Mouse (Mus musculus): Measurements from ENCODE around the gene Atg13.

Gene Atg13

DNA sequence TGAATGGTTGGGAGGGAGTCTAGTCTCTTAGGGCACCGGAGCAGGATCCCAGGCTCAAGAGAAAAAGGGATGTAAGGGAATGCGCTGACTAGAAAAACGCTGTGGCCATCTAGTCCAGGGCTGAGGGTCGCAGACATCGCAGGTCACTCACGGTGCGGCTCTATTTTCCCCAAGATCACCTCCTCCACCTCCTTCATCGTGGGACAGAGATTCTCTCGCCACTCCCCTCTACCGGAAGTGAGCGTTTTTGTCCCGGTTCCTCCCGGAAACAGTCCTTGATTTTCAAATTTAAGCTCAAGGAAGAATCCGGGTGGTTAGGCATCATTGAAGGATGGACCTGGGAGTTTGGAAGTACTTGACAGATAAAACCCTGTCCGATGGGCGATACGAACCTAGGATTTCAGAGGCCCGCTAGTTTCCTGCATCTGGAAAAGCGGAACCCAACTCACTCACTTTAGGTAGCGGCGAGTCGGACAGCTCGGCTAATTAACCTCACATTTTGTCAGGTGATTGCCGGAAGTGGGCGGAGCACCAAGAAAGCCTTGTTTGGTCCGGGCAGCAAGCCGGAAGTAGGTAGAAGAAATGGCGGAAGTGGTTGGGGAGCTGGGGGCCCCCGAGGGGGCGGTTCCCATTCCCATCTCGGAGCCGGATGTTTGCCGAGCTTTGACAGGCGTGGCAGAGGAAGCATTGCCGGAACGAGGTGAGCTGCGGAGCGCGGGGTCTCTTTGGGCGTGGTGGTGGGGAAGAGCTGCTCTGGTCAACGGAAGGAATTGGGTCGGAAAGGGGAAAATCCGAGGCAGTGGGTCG is 60.6 kb downstream of the Atg13 start, which contains the start of the genes Zfp408 and Arhgap1:
Gene Zfp408, minus strand, starts transcription at position 239 of the 807 bp plus-strand sequence.
Gene Arhgap1, plus strand, starts transcription at position 308 of the 807 bp plus-strand sequence.
- in situ Hi-C loops (cut with MseI, MboI) = no loop called here

DNA sequence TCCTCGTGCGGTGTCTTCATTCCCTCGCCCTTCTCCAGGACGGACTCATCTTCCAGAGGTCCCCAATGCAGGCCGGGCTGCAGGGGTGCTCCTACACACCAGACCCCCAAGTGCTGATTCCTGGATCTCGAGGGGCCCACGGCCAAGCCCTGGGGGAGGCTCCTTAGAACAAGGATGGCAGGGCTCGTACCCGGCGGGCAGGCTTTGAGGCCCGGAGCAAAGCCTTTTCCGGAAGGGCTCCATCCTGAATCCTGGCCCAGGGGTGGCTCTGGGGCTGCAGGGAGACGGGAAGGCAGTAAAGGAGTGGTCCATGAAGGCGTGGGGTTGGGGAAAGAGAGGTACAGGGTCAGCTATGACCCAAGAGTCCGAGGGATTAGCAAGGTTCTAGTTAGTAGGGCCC is 61.2 kb downstream of the Atg13 start:
- in situ Hi-C loops (cut with MseI, MboI) = no loop called here

DNA sequence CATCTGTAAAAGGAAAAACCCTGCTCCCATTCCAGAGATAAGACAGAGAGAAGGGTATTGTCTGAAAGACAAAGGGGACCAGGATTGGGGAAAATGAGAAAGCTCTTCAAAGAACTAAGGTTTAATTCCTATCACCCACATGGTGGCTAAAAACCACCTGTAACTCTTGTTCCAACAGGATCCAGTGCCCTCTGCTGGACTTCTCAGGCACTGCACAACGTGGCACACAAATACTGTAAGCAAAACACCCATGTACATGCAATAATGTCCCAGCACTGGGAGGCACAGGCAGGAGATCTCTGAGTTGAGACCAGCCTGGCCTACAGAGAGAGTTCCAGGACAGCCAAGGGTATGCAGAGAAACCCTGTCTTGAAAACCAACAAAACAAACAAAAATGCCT is 63.6 kb downstream of the Atg13 start:
- in situ Hi-C loops (cut with MseI, MboI) = no loop called here

DNA sequence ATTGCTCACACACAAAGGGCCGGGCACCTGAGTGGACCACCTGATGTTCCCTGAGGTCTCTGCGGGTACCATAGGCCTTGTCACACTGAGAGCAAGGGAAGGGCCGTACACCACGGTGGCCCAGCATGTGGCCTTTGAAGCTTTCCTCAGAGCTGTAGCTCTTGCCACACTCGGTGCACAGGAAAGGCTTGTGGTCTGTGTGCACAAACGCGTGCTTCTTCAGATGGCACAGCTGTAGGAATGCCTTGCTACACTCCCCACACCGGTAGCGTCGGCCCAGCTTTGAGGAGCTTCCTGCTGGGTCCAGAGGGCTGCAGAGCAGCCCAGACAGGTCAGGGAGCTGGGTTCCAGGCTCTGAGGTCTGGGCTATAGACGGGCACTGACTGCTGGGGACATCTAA is 64.6 kb downstream of the Atg13 start:
- in situ Hi-C loops (cut with MseI, MboI) = no loop called here

DNA sequence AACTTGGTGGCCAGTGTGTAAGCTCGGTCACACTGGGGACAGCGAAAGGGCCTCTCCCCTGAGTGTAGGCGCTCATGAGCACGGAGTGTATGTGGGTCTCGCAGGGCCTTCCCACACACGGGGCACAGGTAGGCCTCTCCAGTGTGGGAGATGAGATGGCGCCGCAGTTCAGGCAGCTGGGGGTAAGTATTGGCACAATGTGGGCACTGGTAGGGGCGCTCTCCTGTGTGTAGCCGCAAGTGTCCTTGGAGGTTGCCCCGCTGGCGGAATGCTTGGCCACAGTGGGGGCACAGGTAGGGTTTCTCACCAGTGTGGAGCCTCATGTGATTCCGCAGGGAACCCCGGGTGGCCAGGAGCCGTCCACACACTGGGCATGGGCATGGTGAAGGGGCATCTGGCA is 65.0 kb downstream of the Atg13 start:
- in situ Hi-C loops (cut with MseI, MboI) = no loop called here

DNA sequence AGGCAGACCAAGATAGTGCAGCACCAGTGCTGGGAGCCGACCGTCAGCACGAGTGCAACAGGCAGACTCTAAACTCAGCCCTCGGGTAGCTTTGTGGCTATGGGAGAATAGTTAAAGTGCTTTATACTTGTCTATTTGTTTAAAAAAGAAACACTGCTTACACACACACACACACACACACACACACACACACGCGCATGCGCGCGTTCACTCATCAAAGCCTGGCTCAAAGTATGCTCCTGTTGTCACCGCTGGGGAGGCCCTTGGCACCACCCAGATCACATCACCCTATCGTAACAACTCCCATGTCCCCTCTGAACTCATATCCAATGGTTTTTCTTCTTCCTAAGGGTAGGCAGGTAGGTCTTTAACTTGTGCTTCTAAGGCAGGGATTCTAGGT is 66.4 kb downstream of the Atg13 start:
- in situ Hi-C loops (cut with MseI, MboI) = no loop called here

DNA sequence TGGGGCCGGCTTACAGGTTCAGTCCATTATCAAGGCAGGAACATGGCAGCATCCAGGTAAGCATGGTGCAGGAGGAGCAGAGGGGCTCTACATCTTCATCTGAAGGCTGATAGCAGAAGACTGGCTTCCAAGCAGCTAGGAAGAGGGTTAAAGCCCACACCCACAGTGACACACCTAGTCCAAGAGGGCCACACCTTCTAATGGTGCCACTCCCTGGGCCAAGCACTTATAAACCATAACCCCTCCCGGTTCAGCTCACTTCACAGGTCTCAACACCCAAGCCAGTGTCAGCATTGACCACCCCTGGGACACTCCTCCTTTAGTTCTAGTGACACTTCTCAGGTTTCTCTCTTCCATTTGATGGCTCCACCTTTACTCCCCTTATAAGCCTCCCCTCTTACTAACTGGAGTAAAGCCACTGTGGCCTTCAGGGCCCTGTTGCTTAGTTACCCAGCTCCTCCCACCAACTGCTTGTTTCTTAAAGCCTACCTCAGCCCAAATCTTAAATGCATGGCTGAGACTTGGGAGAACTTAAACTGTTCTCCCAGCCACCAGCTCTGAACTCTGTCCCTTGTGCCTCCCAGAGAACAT is 67.5 kb downstream of the Atg13 start:
- in situ Hi-C loops (cut with MseI, MboI) = no loop called here

DNA sequence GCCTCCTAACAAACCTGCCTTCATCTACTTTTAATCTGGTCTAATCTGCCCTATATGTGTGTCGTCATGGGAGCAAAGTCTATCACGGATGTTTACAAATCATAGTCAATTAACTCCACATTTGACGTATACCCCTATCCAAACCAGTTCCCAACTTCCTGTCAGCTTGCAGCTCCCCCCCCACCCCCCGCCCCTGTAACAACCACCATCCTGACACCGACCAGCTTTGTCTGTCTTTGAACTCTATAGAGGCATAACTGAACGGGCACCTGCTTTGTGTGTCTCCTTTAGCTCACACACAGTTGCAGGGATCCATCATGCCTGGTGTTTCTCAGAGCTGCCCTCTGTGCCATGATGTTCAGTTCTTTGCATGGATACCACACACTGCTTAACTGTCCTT is 71.4 kb downstream of the Atg13 start:
- in situ Hi-C loops (cut with MseI, MboI) = no loop called here

DNA sequence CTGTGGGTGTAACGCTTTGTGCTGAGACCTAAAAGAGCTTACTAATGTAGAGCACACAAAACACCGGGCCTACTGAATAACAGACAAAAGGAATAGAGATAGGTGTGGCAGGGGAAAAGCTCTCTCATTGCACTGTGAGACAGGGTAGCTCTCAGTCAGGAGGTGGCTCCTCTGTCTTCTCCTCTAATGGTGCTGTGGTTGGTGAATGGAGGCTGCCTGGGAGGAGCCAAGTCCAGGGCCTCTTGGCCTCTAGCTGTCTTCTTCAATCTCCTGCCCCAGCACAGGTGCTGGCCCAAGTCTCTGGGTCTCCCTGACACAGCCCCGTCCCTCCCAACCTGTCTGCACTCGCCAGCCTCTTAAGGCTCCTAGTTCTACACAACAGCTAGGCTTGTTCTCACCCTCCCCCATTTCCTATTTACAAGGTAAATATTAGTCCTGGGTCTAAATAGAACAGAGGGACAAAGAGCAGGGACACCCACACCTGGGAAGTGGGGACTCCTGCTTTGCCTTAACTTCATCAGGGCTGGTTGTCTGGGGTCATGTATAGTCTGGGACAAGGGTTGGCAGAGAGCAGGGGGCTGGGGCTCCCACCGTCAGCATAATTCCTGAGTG is 73.5 kb downstream of the Atg13 start:
- in situ Hi-C loops (cut with MseI, MboI) = no loop called here

DNA sequence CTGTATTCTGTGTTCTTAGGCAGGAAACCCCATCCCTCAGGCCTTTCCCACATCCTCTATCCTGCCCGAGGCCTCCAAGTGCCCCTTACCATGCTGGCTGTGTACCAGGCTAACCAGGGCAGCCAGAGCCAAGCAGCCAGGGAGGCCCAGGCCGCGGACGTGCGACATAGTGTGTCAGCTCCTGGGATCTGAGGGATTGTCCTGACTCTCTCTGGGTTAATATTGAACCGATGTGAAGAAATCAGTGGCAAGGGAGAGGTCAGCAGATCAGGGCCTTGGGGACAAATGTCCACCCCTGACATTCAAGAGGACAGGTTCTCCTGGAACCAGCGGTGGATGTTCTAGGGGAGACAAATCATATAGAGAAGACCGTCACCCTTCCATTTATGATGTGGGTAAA is 74.1 kb downstream of the Atg13 start, which contains the start of gene F2:
Gene F2, minus strand, starts transcription at position 186 of the 400 bp plus-strand sequence.
- in situ Hi-C loops (cut with MseI, MboI) = no loop called here

DNA sequence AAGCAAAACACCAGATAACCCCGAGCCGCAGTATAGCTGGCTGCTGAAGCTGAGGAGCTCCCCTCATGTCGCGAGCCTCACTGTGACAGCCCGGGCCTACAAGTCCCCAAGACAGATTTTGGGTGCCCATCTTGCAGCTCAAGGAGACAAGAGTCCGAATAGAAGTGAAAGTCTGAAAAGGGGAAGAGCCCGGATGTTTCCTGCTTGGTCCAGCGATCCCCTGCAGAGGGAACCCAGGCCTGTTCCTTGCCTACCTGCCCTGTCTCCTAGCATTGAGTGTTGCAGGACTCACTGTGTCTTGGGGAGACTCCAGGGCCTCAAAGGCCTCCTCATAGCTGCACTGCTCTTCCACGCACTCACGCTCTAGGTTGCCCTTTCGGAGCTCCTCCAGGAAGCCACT is 74.9 kb downstream of the Atg13 start:
- in situ Hi-C loops (cut with MseI, MboI) = no loop called here

DNA sequence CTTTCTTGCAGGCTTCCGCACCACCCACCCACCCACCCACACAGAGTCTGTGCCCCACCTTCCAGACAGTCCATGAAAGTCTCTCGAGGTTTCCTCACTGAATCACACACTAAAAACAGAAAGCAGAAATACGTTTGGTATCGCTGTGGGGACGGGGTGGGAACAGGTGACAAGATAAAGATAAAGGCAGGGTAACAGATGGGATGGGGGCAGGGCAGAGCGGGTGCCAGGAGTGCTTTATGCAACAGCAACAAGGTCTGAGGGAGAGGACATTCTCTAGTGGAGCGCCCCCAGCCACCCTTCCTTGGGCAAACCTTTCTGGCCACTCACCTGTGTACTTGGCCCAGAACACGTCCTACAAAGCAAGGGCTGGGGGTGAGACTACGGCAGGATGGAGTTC is 75.5 kb downstream of the Atg13 start:
- in situ Hi-C loops (cut with MseI, MboI) = no loop called here

DNA sequence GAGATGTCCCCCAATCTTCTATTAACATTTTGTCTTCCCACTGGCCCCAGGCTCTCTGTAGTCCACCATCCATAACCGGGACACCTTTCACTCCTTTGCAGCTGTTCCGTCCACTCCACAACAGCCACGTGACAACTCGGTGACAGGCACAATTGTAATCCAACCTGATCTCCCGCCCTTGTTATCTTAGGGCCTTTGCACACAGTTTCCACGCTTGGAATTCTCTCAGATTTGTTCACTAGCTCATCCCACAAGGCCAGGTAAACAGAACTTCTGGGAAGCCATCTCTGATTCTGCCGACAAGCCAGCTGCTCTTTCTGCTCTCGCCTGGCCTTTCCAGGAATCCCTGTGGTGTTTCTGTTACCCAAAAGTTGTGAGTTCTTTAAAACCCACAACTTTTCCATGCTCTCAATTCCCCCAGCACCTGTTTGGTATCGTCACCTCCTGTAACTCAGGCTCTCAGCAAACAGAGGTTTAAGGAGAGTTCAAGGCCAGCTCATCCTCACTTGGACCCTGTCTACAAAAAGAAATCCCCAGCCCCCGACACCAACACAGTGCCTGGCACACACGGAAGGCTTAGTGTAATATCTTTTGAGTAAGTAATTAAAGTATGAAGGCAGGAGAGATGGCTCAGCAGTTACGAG is 76.9 kb downstream of the Atg13 start:
- in situ Hi-C loops (cut with MseI, MboI) = no loop called here

DNA sequence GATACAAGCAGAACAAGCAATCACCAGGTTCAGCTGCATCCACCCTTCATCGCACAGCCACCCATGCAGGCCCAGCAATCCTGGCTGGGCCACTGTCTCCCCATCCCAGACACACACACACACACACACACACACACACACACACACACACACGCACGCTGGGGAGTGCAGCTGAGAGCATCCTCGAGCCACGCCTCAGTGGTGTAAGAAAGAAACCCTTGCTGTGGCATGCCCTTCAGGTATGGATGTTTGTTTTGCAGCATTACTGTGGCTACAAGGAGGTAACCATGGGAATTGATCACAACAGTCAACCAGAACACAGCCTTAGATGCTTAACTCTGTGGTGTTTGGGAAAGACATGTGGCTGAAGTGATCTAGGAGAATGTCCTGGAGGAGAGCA is 78.1 kb downstream of the Atg13 start:
- in situ Hi-C loops (cut with MseI, MboI) = no loop called here

DNA sequence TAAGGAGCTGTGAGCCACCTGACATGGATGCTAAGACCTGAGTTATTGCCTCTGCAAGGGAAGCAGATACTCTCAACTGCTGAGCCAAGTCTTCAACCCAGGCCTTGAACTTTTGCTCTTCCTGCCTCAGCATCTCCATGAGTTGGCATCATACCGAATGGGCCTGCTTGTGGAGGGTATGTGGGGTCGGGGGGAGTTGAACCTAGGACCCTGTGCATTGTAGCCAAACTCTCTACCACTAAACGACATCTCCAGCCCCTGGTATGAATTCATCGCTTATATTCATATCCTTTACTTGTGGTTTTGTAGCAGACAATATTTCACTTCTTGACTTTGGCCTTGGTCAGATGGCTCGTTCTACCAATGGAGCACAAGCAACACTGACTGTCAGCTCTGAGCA is 78.5 kb downstream of the Atg13 start:
- in situ Hi-C loops (cut with MseI, MboI) = no loop called here

DNA sequence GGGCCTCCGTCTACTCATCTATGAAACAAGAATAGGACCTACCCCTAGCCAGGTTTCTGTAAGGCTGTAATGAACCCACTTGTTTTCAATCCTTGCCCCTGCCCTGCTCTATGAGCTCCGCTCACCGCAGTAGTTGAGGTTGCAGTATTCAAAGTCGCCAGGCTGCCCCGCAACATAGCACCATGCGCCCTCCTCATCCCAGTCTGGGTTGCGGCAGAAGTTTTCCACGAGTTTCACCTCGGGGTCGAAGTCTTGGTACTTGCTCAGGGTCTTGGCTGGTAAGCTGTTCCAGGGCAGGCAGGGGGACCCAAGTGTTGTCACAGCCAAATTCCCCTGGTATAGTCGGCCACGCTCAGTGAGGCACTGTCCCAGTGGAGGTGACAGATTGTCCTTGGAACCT is 80.0 kb downstream of the Atg13 start:
- in situ Hi-C loops (cut with MseI, MboI) = no loop called here

DNA sequence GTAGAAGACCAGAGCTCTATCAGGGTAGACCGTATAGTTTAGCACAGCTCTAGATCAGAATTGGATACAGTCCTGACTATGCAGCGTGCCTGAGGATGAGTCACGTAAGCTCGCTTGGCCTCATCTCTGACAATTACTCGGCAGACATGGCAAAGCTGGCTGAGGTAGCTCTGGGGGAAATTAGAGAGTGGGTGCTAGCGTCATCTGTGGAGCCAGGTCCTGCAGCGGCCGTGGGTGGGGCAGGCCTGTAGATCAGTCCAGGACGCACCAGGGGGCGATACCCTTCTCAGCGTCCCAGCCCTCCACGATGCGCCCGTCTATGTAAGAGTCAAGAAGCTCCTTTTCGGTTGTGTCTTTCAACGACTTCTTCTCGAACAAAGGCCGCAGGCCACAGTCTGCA is 80.7 kb downstream of the Atg13 start:
- in situ Hi-C loops (cut with MseI, MboI) = no loop called here

DNA sequence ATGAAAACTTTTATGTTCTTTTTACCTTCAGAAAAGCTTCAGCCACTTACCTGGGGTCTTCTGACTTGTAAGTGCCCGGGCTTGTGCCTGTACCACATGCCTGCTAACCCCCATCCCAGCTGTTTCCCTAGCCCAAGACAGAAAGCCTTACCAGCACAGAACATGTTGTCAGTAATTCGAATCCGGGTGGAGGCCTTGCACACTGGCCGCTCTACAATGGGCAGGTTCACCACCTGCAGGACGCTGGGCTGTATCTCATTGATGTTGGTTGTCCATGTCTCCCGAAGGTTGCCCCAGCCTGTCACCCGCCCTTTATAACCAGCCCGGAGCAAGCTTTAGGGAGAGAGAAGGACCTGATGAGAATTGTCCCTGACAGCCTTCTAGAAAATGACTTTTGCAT is 82.2 kb downstream of the Atg13 start:
- in situ Hi-C loops (cut with MseI, MboI) = no loop called here

DNA sequence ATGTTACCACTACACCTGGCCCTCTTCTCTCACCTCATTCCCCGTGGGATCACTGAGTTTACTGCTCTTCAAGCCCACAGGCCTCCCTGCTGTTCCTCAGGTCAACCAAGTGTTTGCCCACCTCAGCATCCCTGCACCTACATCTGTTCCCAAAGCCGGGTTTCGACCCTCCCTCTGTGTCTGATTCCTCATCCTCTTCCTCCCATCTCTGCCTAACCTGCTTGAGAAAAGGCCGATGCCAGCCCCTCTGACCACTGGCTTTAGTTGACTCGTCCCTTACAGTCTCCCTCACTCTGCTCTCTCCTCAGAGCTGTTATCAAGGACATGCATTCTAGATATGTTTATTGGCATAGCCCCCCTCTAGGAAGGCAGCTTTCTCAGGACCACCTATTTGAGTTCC is 82.9 kb downstream of the Atg13 start:
- in situ Hi-C loops (cut with MseI, MboI) = no loop called here
